Mouse (Mus musculus): ENCODE results near the gene Gm49378. TPM values are rescaled to one million over a fixed set of nuclear protein-coding genes. Genes with fewer than 3 reads are reported as not detected.

Gene Gm49378
- polyA plus RNA-seq, 1 experiment from 2014 or later = 4.0 TPM

GRCm38 (mm10) chr14:55579511-55580496, 57.9 kb downstream of the Gm49378 start:
- no peak for DNase-seq (ENCODE audit: low spot score)
- 82% methylated on average over 23 of the region's 23 CpGs for WGBS
- no peak for ATAC-seq (replicated peaks; ENCODE audit: low FRiP score)
- Histone ChIP-seq H3K9me3 (ENCODE audit: control insufficient read depth, low read length) (no peaks in the 10 kb centered on the region), H3K4me3 (ENCODE audit: low read depth, low read length) (no peak overlapping the region), H3K9ac (ENCODE audit: low read length) (no peak overlapping the region), H3K36me3 (ENCODE audit: control insufficient read depth, insufficient read depth, low read length) (no peaks in the 10 kb centered on the region; the same call in 1 of the 2 replicates), H3K4me2 (ENCODE audit: low read depth, low read length, severe bottlenecking) (no peak overlapping the region), H3K27me3 (ENCODE audit: control insufficient read depth, insufficient read depth, low read length) (no peaks in the 10 kb centered on the region; the same call in 1 of the 2 replicates), H3K27ac (ENCODE audit: low read depth, low read length) (no peak overlapping the region), H3K4me1 (replicated peaks; ENCODE audit: control insufficient read depth, insufficient read depth, low read length) (peaks cover 2% of the 10 kb centered on the region; the same call in 1 of the 2 replicates)

Other genes starting within 250 kb of the Gm49378 start
- gene Dhrs4, start 159.1 kb downstream of the Gm49378 start, polyA plus RNA-seq (2014; fragmentation: Nextera tagmentation; extraction: Ambion mirVana) = 30.2 and 36.5 TPM in 2 replicates
- gene Carmil3, start 147.2 kb downstream of the Gm49378 start, polyA plus RNA-seq (2014; fragmentation: Nextera tagmentation; extraction: Ambion mirVana) = 13.3 and 14.6 TPM in 2 replicates
- gene Cpne6, start 127.5 kb downstream of the Gm49378 start, polyA plus RNA-seq (2014; fragmentation: Nextera tagmentation; extraction: Ambion mirVana) = 0.21 and 0.28 TPM in 2 replicates
- gene Nrl, start 112.9 kb downstream of the Gm49378 start, polyA plus RNA-seq (2014; fragmentation: Nextera tagmentation; extraction: Ambion mirVana) = not detected in 2 replicates
- 16.2 and 17.8 TPM in 2 replicates for gene Pck2, start 97.6 kb downstream of the Gm49378 start, polyA plus RNA-seq (2014; fragmentation: Nextera tagmentation; extraction: Ambion mirVana)
- gene Dcaf11, start 77.9 kb downstream of the Gm49378 start, polyA plus RNA-seq (2014; fragmentation: Nextera tagmentation; extraction: Ambion mirVana) = 74.2 and 74.6 TPM in 2 replicates
- gene A730061H03Rik, start 77.5 kb downstream of the Gm49378 start, polyA plus RNA-seq (2014; fragmentation: Nextera tagmentation; extraction: Ambion mirVana) = 0.71 TPM in 1 of 2 replicates, not detected in the other
- not detected in 2 replicates for gene Fitm1, start 62.3 kb downstream of the Gm49378 start, polyA plus RNA-seq (2014; fragmentation: Nextera tagmentation; extraction: Ambion mirVana)
- 100 and 105 TPM in 2 replicates for gene Psme1, start 59.8 kb downstream of the Gm49378 start, polyA plus RNA-seq (2014; fragmentation: Nextera tagmentation; extraction: Ambion mirVana)
- 3.4 and 4.7 TPM in 2 replicates for gene Emc9, start 52.6 kb downstream of the Gm49378 start, polyA plus RNA-seq (2014; fragmentation: Nextera tagmentation; extraction: Ambion mirVana)
- 178 and 187 TPM in 2 replicates for gene Psme2, start 46.8 kb downstream of the Gm49378 start, polyA plus RNA-seq (2014; fragmentation: Nextera tagmentation; extraction: Ambion mirVana)
- gene Rnf31, start 46.2 kb downstream of the Gm49378 start, polyA plus RNA-seq (2014; fragmentation: Nextera tagmentation; extraction: Ambion mirVana) = 13.7 and 18.1 TPM in 2 replicates
- gene Irf9, start 34.3 kb downstream of the Gm49378 start, polyA plus RNA-seq (2014; fragmentation: Nextera tagmentation; extraction: Ambion mirVana) = 6.5 and 8.6 TPM in 2 replicates
- gene Rec8, start 19.9 kb downstream of the Gm49378 start, polyA plus RNA-seq (2014; fragmentation: Nextera tagmentation; extraction: Ambion mirVana) = 4.8 and 5.5 TPM in 2 replicates
- 77.2 and 104 TPM in 2 replicates for gene Ipo4, start 1.9 kb downstream of the Gm49378 start, polyA plus RNA-seq (2014; fragmentation: Nextera tagmentation; extraction: Ambion mirVana)
- 77.1 and 78.4 TPM in 2 replicates for gene Tm9sf1, start 5.9 kb upstream of the Gm49378 start, polyA plus RNA-seq (2014; fragmentation: Nextera tagmentation; extraction: Ambion mirVana)
- gene Tssk4, start 12.3 kb upstream of the Gm49378 start, polyA plus RNA-seq (2014; fragmentation: Nextera tagmentation; extraction: Ambion mirVana) = 0.76 and 0.99 TPM in 2 replicates
- gene Mdp1, start 22.6 kb upstream of the Gm49378 start, polyA plus RNA-seq (2014; fragmentation: Nextera tagmentation; extraction: Ambion mirVana) = 61.9 and 62.3 TPM in 2 replicates
- gene Gmpr2, start 34.0 kb upstream of the Gm49378 start, polyA plus RNA-seq (2014; fragmentation: Nextera tagmentation; extraction: Ambion mirVana) = 59.7 and 62.5 TPM in 2 replicates
- 583 and 616 TPM in 2 replicates for gene Nedd8, start 34.2 kb upstream of the Gm49378 start, polyA plus RNA-seq (2014; fragmentation: Nextera tagmentation; extraction: Ambion mirVana)
- gene Tinf2, start 43.9 kb upstream of the Gm49378 start, polyA plus RNA-seq (2014; fragmentation: Nextera tagmentation; extraction: Ambion mirVana) = 73.8 and 74.8 TPM in 2 replicates
- gene Tgm1, start 76.0 kb upstream of the Gm49378 start, polyA plus RNA-seq (2014; fragmentation: Nextera tagmentation; extraction: Ambion mirVana) = 0.21 and 1.4 TPM in 2 replicates
- 23.4 and 27.1 TPM in 2 replicates for gene Rabggta, start 84.4 kb upstream of the Gm49378 start, polyA plus RNA-seq (2014; fragmentation: Nextera tagmentation; extraction: Ambion mirVana)
- gene Dhrs1, start 107.8 kb upstream of the Gm49378 start, polyA plus RNA-seq (2014; fragmentation: Nextera tagmentation; extraction: Ambion mirVana) = 63.6 and 76.7 TPM in 2 replicates
- 54.2 and 57.4 TPM in 2 replicates for gene Nop9, start 107.8 kb upstream of the Gm49378 start, polyA plus RNA-seq (2014; fragmentation: Nextera tagmentation; extraction: Ambion mirVana)
- gene Cideb, start 120.6 kb upstream of the Gm49378 start, polyA plus RNA-seq (2014; fragmentation: Nextera tagmentation; extraction: Ambion mirVana) = not detected in 2 replicates
- 0.32 and 0.43 TPM in 2 replicates for gene Ltb4r2, start 123.5 kb upstream of the Gm49378 start, polyA plus RNA-seq (2014; fragmentation: Nextera tagmentation; extraction: Ambion mirVana)
- 0.45 TPM in 1 of 2 replicates, not detected in the other for gene Ltb4r1, start 128.1 kb upstream of the Gm49378 start, polyA plus RNA-seq (2014; fragmentation: Nextera tagmentation; extraction: Ambion mirVana)
- gene Adcy4, start 146.2 kb upstream of the Gm49378 start, polyA plus RNA-seq (2014; fragmentation: Nextera tagmentation; extraction: Ambion mirVana) = 6.1 and 7.2 TPM in 2 replicates
- gene Ripk3, start 151.0 kb upstream of the Gm49378 start, polyA plus RNA-seq (2014; fragmentation: Nextera tagmentation; extraction: Ambion mirVana) = 6.6 and 9.7 TPM in 2 replicates
- gene Nfatc4, start 185.2 kb upstream of the Gm49378 start, polyA plus RNA-seq (2014; fragmentation: Nextera tagmentation; extraction: Ambion mirVana) = 30.8 and 32.7 TPM in 2 replicates
- 20.2 and 20.3 TPM in 2 replicates for gene Nynrin, start 216.1 kb upstream of the Gm49378 start, polyA plus RNA-seq (2014; fragmentation: Nextera tagmentation; extraction: Ambion mirVana)
- gene Cbln3, start 246.5 kb upstream of the Gm49378 start, polyA plus RNA-seq (2014; fragmentation: Nextera tagmentation; extraction: Ambion mirVana) = 0.37 TPM in 1 of 2 replicates, not detected in the other
- gene Khnyn, start 247.1 kb upstream of the Gm49378 start, polyA plus RNA-seq (2014; fragmentation: Nextera tagmentation; extraction: Ambion mirVana) = 13.6 and 14.9 TPM in 2 replicates

Measured in forebrain, embryonic 11.5 days (tissue).